Comparison of ENCODE assay signal across 21 mouse cellular contexts in genomic region chr2:75464429-75464828, GRCm38 (mm10).
"Had no signal": no experiment of that assay in that cellular context is flagged by ENCODE, and none has a peak within 500 bp of the region (broad histone marks: within the 10 kb centered on the region; RNA-seq: fewer than 3 reads in every experiment).

No protein-coding gene starts in this region.

- H3K9me3 ChIP-seq: kidney, embryonic 15.5 days; limb, embryonic 13.5 days; liver, embryonic 12.5 days; liver, embryonic 15.5 days; lung, embryonic 15.5 days; midbrain, embryonic 12.5 days; midbrain, embryonic 15.5 days; neural tube, embryonic 12.5 days; neural tube, embryonic 15.5 days; stomach, embryonic 15.5 days had no signal

- H3K27ac ChIP-seq: kidney, embryonic 15.5 days; limb, embryonic 13.5 days; liver, embryonic 12.5 days; liver, embryonic 15.5 days; lung, embryonic 15.5 days; midbrain, embryonic 12.5 days; midbrain, embryonic 15.5 days; neural tube, embryonic 12.5 days; neural tube, embryonic 15.5 days; stomach, embryonic 15.5 days had no signal

- H3K9ac ChIP-seq: kidney, embryonic 15.5 days; limb, embryonic 13.5 days; liver, embryonic 12.5 days; liver, embryonic 15.5 days; lung, embryonic 15.5 days; midbrain, embryonic 12.5 days; midbrain, embryonic 15.5 days; neural tube, embryonic 12.5 days; neural tube, embryonic 15.5 days; stomach, embryonic 15.5 days had no signal

- DNase-seq: kidney, adult 11 months; kidney, adult 8-10 months; kidney, postnatal 10 days; kidney, postnatal 4 days; left cerebral cortex, postnatal 4 days; liver; lung, adult 18-20 months; lung, postnatal 14 days; lung, postnatal 4 days; retina, postnatal 1 day; thymus, postnatal 25 days had no signal

- ATAC-seq: liver, embryonic 12.5 days; midbrain, embryonic 15.5 days had no signal

- H3K4me1 ChIP-seq: kidney, embryonic 15.5 days; liver, embryonic 12.5 days; liver, embryonic 15.5 days; lung, embryonic 15.5 days; stomach, embryonic 15.5 days had no signal

- H3K27me3 ChIP-seq: liver, embryonic 12.5 days; liver, embryonic 15.5 days; lung, embryonic 15.5 days; midbrain, embryonic 12.5 days; midbrain, embryonic 15.5 days; neural tube, embryonic 12.5 days; neural tube, embryonic 15.5 days; stomach, embryonic 15.5 days had no signal

- H3K4me3 ChIP-seq: kidney, embryonic 15.5 days; limb, embryonic 13.5 days; liver, embryonic 12.5 days; liver, embryonic 15.5 days; lung, embryonic 15.5 days; midbrain, embryonic 12.5 days; midbrain, embryonic 15.5 days; neural tube, embryonic 12.5 days; neural tube, embryonic 15.5 days; stomach, embryonic 15.5 days had no signal

- H3K36me3 ChIP-seq: kidney, embryonic 15.5 days; limb, embryonic 13.5 days; liver, embryonic 12.5 days; liver, embryonic 15.5 days; lung, embryonic 15.5 days; midbrain, embryonic 12.5 days; midbrain, embryonic 15.5 days; neural tube, embryonic 12.5 days; neural tube, embryonic 15.5 days; stomach, embryonic 15.5 days had no signal
